Mouse (Mus musculus) midbrain, embryonic 11.5 days (tissue): ENCODE measurements around the gene Gfra4. TPM values are rescaled to one million over a fixed set of nuclear protein-coding genes. Genes with fewer than 3 reads are reported as not detected.

Source experiments
- ATAC-seq: fragments of 200-750 bp; cut with Nextera tagmentation; 2 replicates; pipeline ENCODE4 v1.8.0; 2017; ENCODE audit warnings: moderate TSS enrichment, moderate library complexity; ENCODE audit not compliant: low FRiP score
- DNase-seq: peaks from one replicate; pipeline ENCODE4 v3.0.0; 2015; ENCODE audit warnings: low spot score; ENCODE audit errors: missing footprints
- H3K27ac ChIP-seq: fragments of 300-500 bp; sonication (generic); 2 replicates; pipeline ENCODE4 v1.5.1; 2014; ENCODE audit warnings: low read depth, low read length
- H3K27me3 ChIP-seq: fragments of 300-500 bp; sonication (generic); 2 replicates; pipeline ENCODE4 v1.6.1; 2014; ENCODE audit warnings: mild to moderate bottlenecking, low read length, moderate library complexity, mixed read lengths; ENCODE audit not compliant: control insufficient read depth, insufficient read depth
- H3K36me3 ChIP-seq: fragments of 300-500 bp; sonication (generic); 2 replicates; pipeline ENCODE4 v1.6.1; 2014; ENCODE audit warnings: mild to moderate bottlenecking, low read length, moderate library complexity, mixed read lengths; ENCODE audit not compliant: control insufficient read depth, insufficient read depth
- H3K4me1 ChIP-seq: fragments of 300-500 bp; sonication (generic); 2 replicates; pipeline ENCODE4 v1.6.1; 2014; ENCODE audit warnings: low read length; ENCODE audit not compliant: control insufficient read depth, insufficient read depth
- H3K4me2 ChIP-seq: fragments of 300-500 bp; sonication (generic); 2 replicates; pipeline ENCODE4 v1.6.1; 2014; ENCODE audit warnings: mild to moderate bottlenecking, moderate library complexity
- H3K4me3 ChIP-seq: fragments of 300-500 bp; sonication (generic); 2 replicates; pipeline ENCODE4 v1.5.1; 2014; ENCODE audit warnings: low read depth, low read length
- H3K9ac ChIP-seq: fragments of 300-500 bp; sonication (generic); 2 replicates; pipeline ENCODE4 v1.6.1; 2014; ENCODE audit warnings: low read length
- H3K9me3 ChIP-seq: fragments of 300-500 bp; sonication (generic); 2 replicates; pipeline ENCODE4 v1.6.1; 2016; ENCODE audit warnings: low read length; ENCODE audit not compliant: control insufficient read depth
- WGBS: fragments of 180-500 bp; shearing (Covaris S2); extraction: QIAGEN DNeasy Blood & Tissue Kit; methylation state at CpG from one replicate; pipeline ENCODE4 v1.1.7; 2014; 5-methylcytosine and 5-hydroxymethylcytosine counted together
- polyA plus RNA-seq: library from polyadenylated mRNA; unstranded; fragments of >200 nt; fragmentation: Nextera tagmentation; extraction: Ambion mirVana; gene quantifications from 2 replicates; pipeline ENCODE4 v1.2.1, GENCODE M21; 2014

The Gfra4 gene
- polyA plus RNA-seq, 1 experiment from 2014 or later = 2.1 TPM

DNA sequence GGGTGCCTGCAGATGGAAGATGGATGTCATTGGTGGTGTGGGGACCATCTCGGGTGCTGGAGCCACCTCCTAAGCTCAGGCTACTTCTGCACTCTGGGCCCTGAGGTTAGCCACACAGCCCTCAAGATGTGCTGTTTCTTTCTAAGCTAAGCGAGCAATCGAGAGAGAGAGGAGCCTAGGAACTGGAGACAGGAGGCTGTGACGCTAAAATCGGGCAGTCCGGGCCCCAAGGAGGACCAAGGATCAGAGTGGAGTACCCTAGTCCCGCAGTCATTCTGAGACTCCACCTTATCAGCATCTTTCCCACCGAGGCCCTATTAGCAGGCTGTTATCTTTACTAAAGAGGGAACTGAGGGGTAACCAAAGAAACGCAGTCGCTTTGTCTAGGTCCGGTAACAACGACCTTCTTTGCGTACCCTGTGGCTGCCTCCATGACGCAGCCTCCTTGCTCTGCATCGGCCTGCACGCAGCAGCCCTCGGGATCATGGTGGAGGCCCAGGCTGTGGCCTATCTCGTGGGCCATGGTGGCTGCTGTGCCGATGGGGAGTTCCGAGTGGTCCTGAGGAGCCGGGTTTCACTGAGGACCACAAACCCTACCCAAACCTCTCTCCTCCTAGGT lies 11.9 kb upstream of the Gfra4 start:
- Histone ChIP-seq H3K4me1 (peaks cover 4% of the 10 kb centered on the region; the same call in 1 of the 2 replicates), H3K36me3 (no peaks in the 10 kb centered on the region), H3K4me3 (peak overlapping the region; percentile 5), H3K9ac (no peak overlapping the region), H3K27ac (no peak overlapping the region), H3K4me2 (peak overlapping the region; percentile 41), H3K27me3 (peaks cover 51% of the 10 kb centered on the region), H3K9me3 (no peaks in the 10 kb centered on the region)
- peak; percentile 93 for DNase-seq
- no peak for ATAC-seq
- WGBS = 4% methylated on average over 21 of the region's 21 CpGs

DNA sequence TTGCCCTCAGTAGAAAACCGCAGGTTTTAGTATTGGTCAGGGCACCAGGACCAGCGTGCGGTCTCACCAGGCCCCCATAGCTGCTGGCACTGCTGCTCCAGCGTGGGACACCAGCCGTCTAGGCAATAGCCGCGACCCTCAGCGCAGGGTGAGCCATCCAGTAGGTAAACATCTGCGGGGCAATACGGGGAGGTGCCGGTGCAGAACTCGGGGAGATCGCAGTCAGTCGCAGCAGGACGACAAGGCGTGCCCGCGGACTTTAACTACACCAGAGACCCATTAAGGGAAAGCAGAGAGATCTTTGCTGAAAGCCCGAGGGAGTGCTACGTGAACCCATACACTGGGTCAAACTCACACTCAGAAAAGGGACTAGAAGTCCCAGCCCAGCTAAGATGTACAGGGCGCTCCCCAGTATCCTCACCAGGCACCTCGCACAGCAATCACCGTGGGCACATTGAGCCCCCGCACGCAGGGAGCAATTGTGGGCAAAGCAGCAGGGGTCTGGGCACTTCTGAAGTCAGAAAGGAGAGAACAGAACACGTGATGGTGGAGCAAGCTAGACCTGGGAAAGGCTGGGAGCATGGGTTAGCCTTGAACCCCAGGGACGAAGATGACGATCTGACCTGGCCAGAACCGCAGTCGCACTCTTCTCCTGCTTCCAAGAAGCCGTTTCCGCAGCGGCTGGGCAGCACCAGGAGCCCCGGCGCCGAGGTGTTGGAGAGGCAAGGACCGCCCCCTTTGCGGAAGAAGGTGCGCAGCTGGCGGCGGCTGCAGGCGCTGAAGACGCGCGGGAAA lies 11.2 kb upstream of the Gfra4 start:
- Histone ChIP-seq H3K9ac (no peak overlapping the region), H3K27me3 (peaks cover 51% of the 10 kb centered on the region)

DNA sequence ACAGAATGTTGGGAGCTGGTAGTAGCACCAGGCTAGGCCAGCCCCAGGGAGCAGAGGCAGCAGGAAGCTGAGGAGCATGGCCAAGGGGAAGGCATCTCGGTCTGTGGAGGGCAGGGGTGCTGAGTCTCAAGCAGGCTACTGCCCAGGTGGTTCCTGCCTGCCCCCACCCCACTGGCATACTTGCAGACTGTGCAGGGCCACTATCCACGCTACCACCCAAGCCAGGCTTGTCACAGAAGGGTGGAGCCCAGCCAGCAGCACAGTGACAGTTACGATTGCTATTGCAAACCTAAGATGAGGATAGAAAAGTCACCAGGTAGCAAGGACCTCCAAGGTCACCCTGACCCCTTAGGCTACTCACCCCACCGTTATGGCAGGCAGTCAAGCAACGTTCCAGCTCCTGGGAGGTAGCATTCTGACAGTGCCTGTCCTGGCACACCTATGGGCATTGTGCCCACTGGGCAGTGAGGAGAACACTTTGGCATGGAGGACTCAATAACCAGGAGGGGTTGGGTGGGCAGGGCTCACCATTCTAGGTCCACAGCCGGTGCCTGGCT lies 10.1 kb upstream of the Gfra4 start:
- ATAC-seq (no peak), DNase-seq (no peak)
- H3K9ac ChIP-seq = no peak overlapping the region
- no peak overlapping the region for H3K27ac ChIP-seq
- WGBS = 66% methylated on average over 6 of the region's 6 CpGs
- no peak overlapping the region for H3K4me3 ChIP-seq
- H3K4me2 ChIP-seq = no peak overlapping the region
- H3K36me3 ChIP-seq = no peaks in the 10 kb centered on the region
- no peaks in the 10 kb centered on the region for H3K9me3 ChIP-seq
- H3K4me1 ChIP-seq = peaks cover 4% of the 10 kb centered on the region; the same call in 1 of the 2 replicates
- H3K27me3 ChIP-seq = peaks cover 51% of the 10 kb centered on the region

More for the DNA sequence above, 11.2 kb upstream of the Gfra4 start:
- DNase-seq (peak; percentile 91), ATAC-seq (no peak)
- Histone ChIP-seq H3K4me2 (peak overlapping the region; percentile 41), H3K9me3 (no peaks in the 10 kb centered on the region), H3K4me3 (peak overlapping the region; percentile 5), H3K27ac (no peak overlapping the region), H3K36me3 (no peaks in the 10 kb centered on the region), H3K4me1 (peaks cover 4% of the 10 kb centered on the region; the same call in 1 of the 2 replicates)
- 2% methylated on average over 45 of the region's 45 CpGs for WGBS

DNA sequence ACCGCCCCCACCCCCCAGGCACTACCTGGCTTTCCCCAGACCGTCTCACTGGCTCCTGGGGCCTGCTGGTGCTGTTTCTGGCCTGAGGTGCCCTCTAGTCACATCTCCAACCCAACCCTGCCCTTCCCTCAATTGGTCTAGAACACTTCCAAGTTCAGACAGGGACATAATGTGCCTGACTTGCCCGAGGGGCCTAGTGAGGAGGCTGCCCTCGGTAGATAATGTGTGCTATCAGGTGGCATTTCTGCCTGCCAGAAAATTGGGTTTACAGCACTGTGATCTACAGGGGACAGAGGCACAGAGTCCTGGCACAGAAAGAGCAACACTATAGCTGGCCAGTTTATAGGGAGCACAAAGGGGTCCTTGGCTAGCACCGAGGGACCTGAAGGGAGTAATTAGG lies 9.2 kb upstream of the Gfra4 start:
- Histone ChIP-seq H3K4me1 (peaks cover 4% of the 10 kb centered on the region; the same call in 1 of the 2 replicates), H3K27ac (no peak overlapping the region), H3K27me3 (peaks cover 51% of the 10 kb centered on the region), H3K36me3 (no peaks in the 10 kb centered on the region), H3K9me3 (no peaks in the 10 kb centered on the region), H3K9ac (no peak overlapping the region), H3K4me2 (no peak overlapping the region), H3K4me3 (no peak overlapping the region)
- no peak for ATAC-seq
- 83% methylated on average over 5 of the region's 5 CpGs for WGBS
- no peak for DNase-seq

DNA sequence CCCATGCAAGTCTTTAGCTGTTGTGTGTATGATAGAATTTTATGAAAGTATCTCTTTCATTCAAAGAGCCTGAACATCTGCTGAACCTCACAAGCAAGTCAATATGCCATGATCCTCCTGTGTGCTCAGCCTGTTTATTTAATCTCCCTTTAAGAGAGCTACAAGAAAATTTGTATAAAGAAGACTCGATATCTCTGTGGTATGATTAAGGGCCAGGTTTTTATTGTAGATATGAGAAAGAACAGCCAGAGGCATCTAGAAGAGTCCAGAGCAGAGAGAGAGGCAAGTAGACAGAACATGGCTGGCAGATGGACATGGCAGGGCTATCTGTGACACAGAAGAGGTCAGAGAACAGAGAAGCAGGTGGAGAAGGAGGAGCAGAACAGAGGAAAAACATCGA lies 3.1 kb upstream of the Gfra4 start:
- no peaks in the 10 kb centered on the region for H3K36me3 ChIP-seq
- H3K4me3 ChIP-seq = no peak overlapping the region
- peaks cover 19% of the 10 kb centered on the region for H3K27me3 ChIP-seq
- WGBS = 81% methylated on average over 2 of the region's 2 CpGs
- DNase-seq = no peak
- H3K9me3 ChIP-seq = no peaks in the 10 kb centered on the region
- no peak for ATAC-seq
- no peak overlapping the region for H3K27ac ChIP-seq
- H3K9ac ChIP-seq = no peak overlapping the region
- H3K4me2 ChIP-seq = no peak overlapping the region
- H3K4me1 ChIP-seq = peaks cover 3% of the 10 kb centered on the region; the same call in 1 of the 2 replicates

DNA sequence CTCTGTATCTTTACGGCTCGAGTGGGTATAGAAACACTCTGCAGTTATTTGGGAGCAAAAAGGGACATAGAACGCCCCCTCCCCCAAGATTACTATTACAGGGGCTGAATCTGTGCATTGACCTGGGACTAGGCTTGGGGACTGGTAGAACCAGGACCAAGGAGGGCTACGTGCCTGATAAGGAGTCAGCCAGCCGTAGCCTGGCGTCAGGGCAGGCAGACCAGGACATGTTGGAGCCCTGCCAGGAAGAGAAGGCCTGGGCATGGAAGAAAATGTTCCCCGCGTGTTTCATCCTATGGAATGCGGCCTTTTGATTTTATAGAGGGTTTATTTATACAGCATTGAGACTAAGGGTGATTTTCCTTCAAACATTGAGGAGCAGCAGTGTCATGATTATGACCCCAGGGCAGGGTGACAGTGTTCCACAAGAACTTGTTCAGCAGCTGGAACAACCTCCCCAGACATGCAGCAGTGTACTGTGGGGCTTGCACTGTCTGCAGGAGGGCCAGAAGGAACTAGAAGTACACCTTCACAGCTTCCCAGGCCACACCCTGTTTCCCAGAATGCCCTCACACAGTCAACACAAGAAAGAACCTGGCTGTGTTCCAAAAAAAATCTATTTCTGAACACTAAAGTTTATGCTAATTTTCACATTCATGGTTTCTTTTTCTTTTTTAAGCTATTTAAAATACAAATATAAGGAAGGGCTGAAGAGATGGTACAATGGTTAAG lies 2.3 kb upstream of the Gfra4 start:
- no peak overlapping the region for H3K27ac ChIP-seq
- H3K4me2 ChIP-seq = no peak overlapping the region
- no peak overlapping the region for H3K4me3 ChIP-seq
- H3K36me3 ChIP-seq = no peaks in the 10 kb centered on the region
- no peak for ATAC-seq
- H3K9ac ChIP-seq = no peak overlapping the region
- 82% methylated on average over 9 of the region's 9 CpGs for WGBS
- H3K4me1 ChIP-seq = peaks cover 3% of the 10 kb centered on the region; the same call in 1 of the 2 replicates
- peaks cover 28% of the 10 kb centered on the region for H3K27me3 ChIP-seq
- H3K9me3 ChIP-seq = no peaks in the 10 kb centered on the region
- DNase-seq = no peak

DNA sequence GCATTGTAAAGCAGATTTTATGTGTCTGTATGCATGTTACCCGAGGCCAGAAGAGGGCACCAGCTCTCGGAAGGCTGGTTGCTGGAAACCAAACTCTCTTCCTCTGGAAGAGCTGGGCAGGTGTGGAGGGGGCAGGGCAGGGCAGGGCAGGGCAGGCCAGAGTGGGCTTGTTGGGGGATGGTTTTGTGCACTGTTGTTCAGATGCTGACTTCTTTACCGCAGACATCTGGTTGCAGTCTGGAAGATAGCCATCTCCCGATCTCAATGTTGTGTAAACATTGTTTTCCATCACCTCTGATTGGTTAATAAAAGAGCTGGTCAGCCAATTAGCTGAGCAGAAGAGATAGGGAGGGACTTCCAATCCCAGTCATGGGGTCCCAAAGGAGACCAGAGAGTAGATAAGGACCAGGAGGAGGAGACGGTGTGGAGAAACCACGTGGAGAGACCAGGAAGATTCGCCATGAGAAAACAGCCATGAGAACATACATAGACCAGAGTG lies 1.5 kb upstream of the Gfra4 start:
- Histone ChIP-seq H3K4me2 (no peak overlapping the region), H3K36me3 (no peaks in the 10 kb centered on the region), H3K27me3 (peaks cover 33% of the 10 kb centered on the region), H3K4me3 (no peak overlapping the region), H3K9me3 (no peaks in the 10 kb centered on the region), H3K9ac (no peak overlapping the region), H3K27ac (no peak overlapping the region), H3K4me1 (peaks cover 3% of the 10 kb centered on the region; the same call in 1 of the 2 replicates)
- 12% methylated on average over 7 of the region's 7 CpGs for WGBS
- DNase-seq (no peak), ATAC-seq (no peak)

DNA sequence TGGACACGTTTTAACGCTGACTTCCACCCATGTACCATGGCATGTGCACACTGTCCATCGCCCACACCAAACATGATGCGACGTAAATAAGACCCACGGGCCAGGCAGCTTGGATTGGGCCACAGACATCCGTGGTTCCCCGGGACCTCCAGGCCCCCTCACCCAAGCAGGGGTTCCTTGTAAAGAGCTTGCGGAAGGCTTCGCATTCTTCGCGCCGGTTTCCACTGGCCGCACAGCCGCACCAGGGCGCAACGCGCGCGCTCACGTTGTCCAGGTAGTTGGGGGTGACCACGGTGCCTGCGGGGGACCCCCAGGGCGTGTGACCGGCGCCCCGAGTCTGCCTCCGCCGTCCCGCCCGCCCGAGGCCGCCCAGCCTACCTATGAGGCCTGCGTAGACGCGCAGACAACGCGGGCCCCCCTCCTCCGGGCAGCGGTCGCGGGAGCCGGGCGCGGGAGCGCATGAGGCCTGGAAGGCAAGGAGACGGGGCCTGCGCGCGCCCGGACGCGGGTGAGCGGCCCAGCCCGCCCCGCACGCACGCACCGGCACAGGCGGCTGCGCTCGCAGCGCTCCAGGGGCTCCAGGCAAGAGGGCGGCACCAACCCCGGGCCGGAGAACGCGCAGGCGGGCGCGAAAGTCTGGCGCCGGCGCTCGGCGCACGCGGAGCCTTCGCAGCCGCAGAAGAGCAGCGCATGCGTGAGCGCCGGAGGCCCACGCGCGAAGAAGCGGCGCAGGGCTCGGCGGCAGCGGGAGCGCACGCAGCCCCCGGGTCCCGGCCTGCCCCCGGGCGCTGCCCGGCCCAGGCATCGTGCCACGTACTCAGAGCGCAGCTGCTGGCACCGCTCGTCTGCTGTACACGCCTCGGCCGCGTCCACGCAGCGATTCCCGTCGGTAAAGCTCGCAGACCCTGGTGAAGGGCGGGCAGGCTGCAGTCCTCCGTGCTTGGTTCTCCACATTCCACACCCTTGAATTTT lies 1.7 kb downstream of the Gfra4 start:
- no peaks in the 10 kb centered on the region for H3K36me3 ChIP-seq
- no peak overlapping the region for H3K27ac ChIP-seq
- ATAC-seq (peak; percentile 58; the same call in 1 of the 2 replicates), DNase-seq (peak; percentile 90)
- H3K4me2 ChIP-seq = peak overlapping the region; percentile 78
- 4% methylated on average over 108 of the region's 115 CpGs for WGBS
- H3K9ac ChIP-seq = peak overlapping the region; percentile 36
- no peaks in the 10 kb centered on the region for H3K9me3 ChIP-seq
- peaks cover 33% of the 10 kb centered on the region for H3K27me3 ChIP-seq
- H3K4me1 ChIP-seq = peaks cover 3% of the 10 kb centered on the region; the same call in 1 of the 2 replicates
- peak overlapping the region; percentile 42 for H3K4me3 ChIP-seq
